Mouse (Mus musculus) stomach, embryonic 14.5 days (tissue): ENCODE measurements at regions not wholly inside any gene's neighbourhood (a gene's known extent, or its start where the extent isn't known, plus 50 kb on each side); places are given as distances from the start of the nearest gene placed in this dataset.

Source experiments
- ATAC-seq: fragments of 200-750 bp; cut with Nextera tagmentation; 2 replicates; pipeline ENCODE4 v1.8.0; 2017; ENCODE audit warnings: low read depth, moderate TSS enrichment; ENCODE audit not compliant: insufficient number of reproducible peaks, insufficient read depth, low FRiP score
- H3K27ac ChIP-seq: fragments of 300-500 bp; sonication (generic); 2 replicates; pipeline ENCODE4 v1.5.1; 2014; ENCODE audit warnings: mild to moderate bottlenecking, low read length, moderate library complexity, mixed read lengths
- H3K27me3 ChIP-seq: fragments of 300-500 bp; sonication (generic); 2 replicates; pipeline ENCODE4 v1.6.1; 2014; ENCODE audit warnings: low read length, control low read depth, mixed read lengths; ENCODE audit not compliant: control insufficient read depth, insufficient read depth
- H3K36me3 ChIP-seq: fragments of 300-500 bp; sonication (generic); 2 replicates; pipeline ENCODE4 v1.6.1; 2014; ENCODE audit warnings: mild to moderate bottlenecking, control low read depth, low read length, moderate library complexity, mixed read lengths; ENCODE audit not compliant: control insufficient read depth, insufficient read depth
- H3K4me1 ChIP-seq: fragments of 300-500 bp; sonication (generic); 2 replicates; pipeline ENCODE4 v1.6.1; 2014; ENCODE audit warnings: low read length, control low read depth, mixed read lengths; ENCODE audit not compliant: control insufficient read depth, insufficient read depth
- H3K4me2 ChIP-seq: fragments of 300-500 bp; sonication (generic); replicated peaks from 2 replicates; pipeline ENCODE4 v1.6.1; 2014; ENCODE audit warnings: low read depth, low read length, control low read depth
- H3K4me3 ChIP-seq: fragments of 300-500 bp; sonication (generic); 2 replicates; pipeline ENCODE4 v1.5.1; 2014; ENCODE audit warnings: low read depth, low read length, control low read depth
- H3K9ac ChIP-seq: fragments of 300-500 bp; sonication (generic); replicated peaks from 2 replicates; pipeline ENCODE4 v1.6.1; 2014; ENCODE audit warnings: low read depth, mild to moderate bottlenecking, control low read depth, low read length, moderate library complexity, mixed read lengths
- H3K9me3 ChIP-seq: fragments of 300-500 bp; sonication (generic); 2 replicates; pipeline ENCODE4 v1.6.1; 2016; ENCODE audit warnings: low read depth, low read length, control low read depth; ENCODE audit not compliant: control insufficient read depth
- WGBS: fragments of 180-500 bp; shearing (Covaris S2); extraction: QIAGEN DNeasy Blood & Tissue Kit; methylation state at CpG from one replicate; pipeline ENCODE4 v1.1.7; 2014; 5-methylcytosine and 5-hydroxymethylcytosine counted together

GRCm38 (mm10) chr3:147099143-147099713, 247.1 kb downstream of the Ttll7 start:
- H3K4me1 ChIP-seq: no peaks in the 10 kb centered on the region
- WGBS: 41% methylated on average over 12 of the region's 12 CpGs
- no peaks in the 10 kb centered on the region for H3K27me3 ChIP-seq
- no peaks in the 10 kb centered on the region for H3K36me3 ChIP-seq
- H3K9ac ChIP-seq: no peak overlapping the region
- H3K4me2 ChIP-seq: no peak overlapping the region
- ATAC-seq: no peak
- no peak overlapping the region for H3K27ac ChIP-seq
- H3K9me3 ChIP-seq: no peaks in the 10 kb centered on the region
- H3K4me3 ChIP-seq: no peak overlapping the region

- H3K4me1 ChIP-seq: no peaks in the 10 kb centered on the region
- H3K9me3 ChIP-seq: no peaks in the 10 kb centered on the region
- no peak overlapping the region for H3K4me3 ChIP-seq
- no peak overlapping the region for H3K4me2 ChIP-seq
- H3K27ac ChIP-seq: no peak overlapping the region
- ATAC-seq: no peak
- 46% methylated on average over 7 of the region's 7 CpGs for WGBS
- H3K9ac ChIP-seq: no peak overlapping the region
- H3K36me3 ChIP-seq: no peaks in the 10 kb centered on the region
- no peaks in the 10 kb centered on the region for H3K27me3 ChIP-seq
These were observed 249.0 kb downstream of the Ttll7 start for GRCm38 (mm10) chr3:147101053-147101764.

GRCm38 (mm10) chr3:147101765-147102113, 249.6 kb downstream of the Ttll7 start:
- H3K9ac ChIP-seq: no peak overlapping the region
- no peaks in the 10 kb centered on the region for H3K27me3 ChIP-seq
- no peak overlapping the region for H3K4me2 ChIP-seq
- H3K27ac ChIP-seq: no peak overlapping the region
- WGBS: 28% methylated on average over 3 of the region's 3 CpGs
- H3K36me3 ChIP-seq: no peaks in the 10 kb centered on the region
- ATAC-seq: peak; percentile 58; the same call in 1 of the 2 replicates
- no peaks in the 10 kb centered on the region for H3K4me1 ChIP-seq
- H3K4me3 ChIP-seq: no peak overlapping the region
- H3K9me3 ChIP-seq: no peaks in the 10 kb centered on the region

GRCm38 (mm10) chr3:147103428-147103827, 251.3 kb downstream of the Ttll7 start:
- H3K9ac ChIP-seq: no peak overlapping the region
- 70% methylated on average over 7 of the region's 7 CpGs for WGBS
- H3K4me2 ChIP-seq: no peak overlapping the region
- no peak for ATAC-seq
- no peaks in the 10 kb centered on the region for H3K9me3 ChIP-seq
- H3K36me3 ChIP-seq: no peaks in the 10 kb centered on the region
- no peak overlapping the region for H3K27ac ChIP-seq
- no peak overlapping the region for H3K4me3 ChIP-seq
- no peaks in the 10 kb centered on the region for H3K27me3 ChIP-seq
- no peaks in the 10 kb centered on the region for H3K4me1 ChIP-seq

GRCm38 (mm10) chr3:147117609-147118008, 265.4 kb downstream of the Ttll7 start:
- no peak for ATAC-seq
- H3K9me3 ChIP-seq: no peaks in the 10 kb centered on the region
- H3K27me3 ChIP-seq: no peaks in the 10 kb centered on the region
- WGBS: 91% methylated on average over 4 of the region's 4 CpGs
- H3K36me3 ChIP-seq: no peaks in the 10 kb centered on the region
- no peak overlapping the region for H3K4me3 ChIP-seq
- no peak overlapping the region for H3K9ac ChIP-seq
- H3K4me2 ChIP-seq: no peak overlapping the region
- no peaks in the 10 kb centered on the region for H3K4me1 ChIP-seq
- H3K27ac ChIP-seq: no peak overlapping the region

GRCm38 (mm10) chr3:147118092-147118491, 265.9 kb downstream of the Ttll7 start:
- Histone ChIP-seq H3K9me3 (no peaks in the 10 kb centered on the region), H3K9ac (no peak overlapping the region), H3K4me3 (no peak overlapping the region), H3K27me3 (no peaks in the 10 kb centered on the region), H3K4me2 (no peak overlapping the region), H3K27ac (no peak overlapping the region), H3K4me1 (no peaks in the 10 kb centered on the region), H3K36me3 (no peaks in the 10 kb centered on the region)
- 49% methylated on average over 5 of the region's 5 CpGs for WGBS
- no peak for ATAC-seq

GRCm38 (mm10) chr3:147118622-147119021, 266.5 kb downstream of the Ttll7 start:
- H3K27me3 ChIP-seq: no peaks in the 10 kb centered on the region
- H3K9me3 ChIP-seq: no peaks in the 10 kb centered on the region
- no peak overlapping the region for H3K4me3 ChIP-seq
- no peak overlapping the region for H3K4me2 ChIP-seq
- no peaks in the 10 kb centered on the region for H3K4me1 ChIP-seq
- no peak overlapping the region for H3K9ac ChIP-seq
- ATAC-seq: no peak
- H3K36me3 ChIP-seq: no peaks in the 10 kb centered on the region
- no peak overlapping the region for H3K27ac ChIP-seq
- 88% methylated on average over 6 of the region's 6 CpGs for WGBS

GRCm38 (mm10) chr3:147121826-147122225, 269.7 kb downstream of the Ttll7 start:
- no peak for ATAC-seq
- H3K27me3 ChIP-seq: no peaks in the 10 kb centered on the region
- WGBS: 73% methylated on average over 6 of the region's 6 CpGs
- H3K9me3 ChIP-seq: no peaks in the 10 kb centered on the region
- H3K4me2 ChIP-seq: no peak overlapping the region
- no peaks in the 10 kb centered on the region for H3K36me3 ChIP-seq
- no peaks in the 10 kb centered on the region for H3K4me1 ChIP-seq
- H3K27ac ChIP-seq: no peak overlapping the region
- no peak overlapping the region for H3K9ac ChIP-seq
- H3K4me3 ChIP-seq: no peak overlapping the region

- H3K4me2 ChIP-seq: no peak overlapping the region
- no peak overlapping the region for H3K27ac ChIP-seq
- H3K9ac ChIP-seq: no peak overlapping the region
- H3K27me3 ChIP-seq: no peaks in the 10 kb centered on the region
- no peaks in the 10 kb centered on the region for H3K4me1 ChIP-seq
- 78% methylated on average over 6 of the region's 6 CpGs for WGBS
- H3K9me3 ChIP-seq: no peaks in the 10 kb centered on the region
- no peak overlapping the region for H3K4me3 ChIP-seq
- ATAC-seq: no peak
- no peaks in the 10 kb centered on the region for H3K36me3 ChIP-seq
These were observed 275.6 kb downstream of the Ttll7 start for GRCm38 (mm10) chr3:147127740-147128139.
